Mouse (Mus musculus): ENCODE results near the gene Mtm1. TPM values are rescaled to one million over a fixed set of nuclear protein-coding genes. Genes with fewer than 3 reads are reported as not detected.
A peak's percentile ranks its signal among the peaks of the same experiment; 100 is the strongest.

Mtm1 gene
- polyA plus RNA-seq, 1 experiment from 2014 or later, result 4.4 TPM

DNA sequence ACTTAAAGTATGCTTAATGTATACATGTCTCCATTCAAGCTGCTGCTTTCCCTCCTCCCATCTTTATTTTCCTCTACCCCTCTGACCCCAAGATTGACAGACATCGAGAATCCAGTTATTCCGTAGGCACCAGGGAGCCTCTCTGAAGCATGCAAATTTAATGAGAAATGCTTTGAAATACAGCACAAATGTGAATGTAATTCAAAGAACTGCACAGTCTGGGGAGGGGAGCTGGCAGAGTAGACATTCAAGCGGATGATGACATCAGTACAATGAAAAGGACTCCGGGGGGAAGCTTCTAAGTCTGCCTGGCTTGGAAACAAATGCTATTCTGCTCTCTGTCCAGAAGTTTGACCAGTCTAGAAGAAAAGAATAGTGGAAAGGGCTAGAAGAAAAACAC, 2.3 kb downstream of the Mtm1 start:
- Histone ChIP-seq H3K36me3 (ENCODE audit: insufficient read depth) (no peaks in the 10 kb centered on the region), H3K27ac (ENCODE audit: low read depth) (no peak overlapping the region), H3K4me3 (ENCODE audit: low read depth, low read length) (no peak overlapping the region), H3K27me3 (ENCODE audit: insufficient read depth, low read length) (no peaks in the 10 kb centered on the region), H3K9me3 (ENCODE audit: low read depth, low read length) (no peaks in the 10 kb centered on the region), H3K4me1 (ENCODE audit: insufficient read depth) (no peaks in the 10 kb centered on the region), H3K4me2 (no peak overlapping the region), H3K9ac (no peak overlapping the region)
- no peak for TF ChIP-seq CTCF (IDR thresholded peaks at IDR 0.05; ENCODE audit: low read depth)
- WGBS, result 79% methylated on average over 4 of the region's 4 CpGs
- DNase-seq (no peak), ATAC-seq (ENCODE audit: insufficient read depth) (no peak)

DNA sequence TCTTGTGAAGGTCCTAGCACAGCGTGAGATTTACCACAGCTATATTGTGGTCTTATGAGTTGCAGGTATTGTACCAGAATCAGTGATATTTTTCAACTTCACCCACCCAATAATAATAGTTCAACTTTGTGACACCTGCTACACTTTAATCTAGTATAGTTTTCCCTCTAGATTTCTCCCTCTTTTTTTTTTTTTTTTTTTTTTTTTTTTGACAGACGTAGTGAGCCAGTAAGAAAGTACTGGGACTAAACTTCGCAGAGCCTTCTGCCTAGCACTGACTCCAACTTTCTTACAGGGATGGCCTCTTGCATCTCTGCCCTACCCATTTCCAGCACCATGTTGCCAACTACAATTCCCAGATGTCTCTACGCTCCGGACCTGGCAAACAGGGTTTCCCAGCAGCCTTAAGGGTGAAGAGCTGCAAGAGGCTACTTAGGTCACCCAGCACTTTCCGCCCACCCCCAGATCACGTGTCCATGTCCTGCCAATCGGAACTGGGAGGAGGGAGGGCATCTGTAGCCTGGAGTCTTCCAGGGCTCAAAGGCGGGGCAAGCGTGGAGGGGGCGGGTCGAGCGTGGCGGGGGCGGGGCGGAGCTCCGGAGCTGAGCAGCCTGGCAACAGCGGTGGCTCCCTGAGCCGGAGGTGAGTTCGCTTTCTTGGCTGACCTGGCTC, 4.0 kb downstream of the Mtm1 start:
- H3K4me2 ChIP-seq, result peak overlapping the region; percentile 70
- H3K27me3 ChIP-seq (ENCODE audit: insufficient read depth, low read length), result no peaks in the 10 kb centered on the region
- H3K4me3 ChIP-seq (ENCODE audit: low read depth, low read length), result peak overlapping the region; percentile 46
- H3K4me1 ChIP-seq (ENCODE audit: insufficient read depth), result no peaks in the 10 kb centered on the region
- peak; percentile 99 for ATAC-seq (ENCODE audit: insufficient read depth)
- peak overlapping the region; percentile 41; the same call in 1 of the 2 replicates for H3K9ac ChIP-seq
- DNase-seq, result peak; percentile 87
- TF ChIP-seq CTCF (IDR thresholded peaks at IDR 0.05; ENCODE audit: low read depth), result no peak
- 17% methylated on average over 19 of the region's 20 CpGs for WGBS
- no peak overlapping the region for H3K27ac ChIP-seq (ENCODE audit: low read depth)
- H3K36me3 ChIP-seq (ENCODE audit: insufficient read depth), result no peaks in the 10 kb centered on the region
- H3K9me3 ChIP-seq (ENCODE audit: low read depth, low read length), result no peaks in the 10 kb centered on the region

DNA sequence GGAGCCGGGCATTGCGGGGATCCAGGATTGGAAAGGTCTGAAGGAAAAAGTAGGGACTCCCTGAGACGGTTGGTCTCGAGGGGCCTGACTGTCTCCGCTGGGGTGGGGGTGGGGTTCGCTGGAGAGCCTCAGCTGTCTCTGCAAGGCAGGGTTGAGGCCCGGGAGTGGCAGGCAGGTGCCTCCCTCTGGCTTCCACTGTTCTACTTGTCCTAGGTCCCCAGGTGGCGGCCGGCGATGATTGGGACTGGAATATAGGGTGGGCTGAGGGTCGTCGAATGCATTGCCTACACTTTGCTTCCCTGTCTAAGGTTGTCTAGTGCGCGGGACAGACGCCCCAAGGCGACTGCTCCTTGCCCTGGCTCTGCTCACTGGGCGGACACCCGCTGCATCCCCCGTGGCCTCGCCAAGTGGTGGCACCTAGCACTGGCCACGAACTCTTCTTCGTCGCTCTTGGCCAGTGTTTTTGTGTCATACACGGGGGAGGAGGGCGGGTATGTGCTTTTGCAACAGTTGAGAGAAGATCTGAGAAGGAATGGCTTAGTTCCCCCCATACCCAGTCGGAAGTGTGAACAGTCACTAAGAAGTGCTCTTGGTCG, 4.6 kb downstream of the Mtm1 start:
- H3K4me3 ChIP-seq (ENCODE audit: low read depth, low read length), result peak overlapping the region; percentile 46
- ATAC-seq (ENCODE audit: insufficient read depth) (peak; percentile 85), DNase-seq (peak; percentile 4)
- H3K27ac ChIP-seq (ENCODE audit: low read depth), result no peak overlapping the region
- peak overlapping the region; percentile 70 for H3K4me2 ChIP-seq
- TF ChIP-seq CTCF (IDR thresholded peaks at IDR 0.05; ENCODE audit: low read depth), result no peak
- H3K4me1 ChIP-seq (ENCODE audit: insufficient read depth), result no peaks in the 10 kb centered on the region
- peak overlapping the region; percentile 41; the same call in 1 of the 2 replicates for H3K9ac ChIP-seq
- H3K36me3 ChIP-seq (ENCODE audit: insufficient read depth), result no peaks in the 10 kb centered on the region
- WGBS, result 15% methylated on average over 26 of the region's 27 CpGs
- no peaks in the 10 kb centered on the region for H3K9me3 ChIP-seq (ENCODE audit: low read depth, low read length)
- no peaks in the 10 kb centered on the region for H3K27me3 ChIP-seq (ENCODE audit: insufficient read depth, low read length)

DNA sequence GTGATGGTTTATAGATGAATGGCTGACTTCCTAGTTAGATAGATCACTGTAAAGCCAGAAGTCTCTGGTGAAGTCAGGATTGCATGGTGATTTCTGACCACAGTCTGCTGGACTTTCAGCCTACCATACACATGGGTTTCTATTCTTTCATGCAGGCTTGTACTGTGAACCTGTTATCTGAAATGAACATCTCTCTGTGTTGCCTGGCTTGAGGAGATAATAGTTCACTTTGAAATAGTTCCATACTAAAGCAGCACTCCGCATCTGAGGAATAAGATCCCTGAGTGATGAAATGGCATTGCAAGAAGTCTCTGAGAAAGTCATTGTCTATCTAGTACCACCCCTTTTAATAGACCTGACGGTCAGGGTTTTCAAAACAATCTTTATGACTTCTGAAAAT, 6.3 kb downstream of the Mtm1 start:
- H3K27ac ChIP-seq (ENCODE audit: low read depth), result no peak overlapping the region
- WGBS, result 70% methylated on average over 2 of the region's 2 CpGs
- no peaks in the 10 kb centered on the region for H3K36me3 ChIP-seq (ENCODE audit: insufficient read depth)
- H3K4me2 ChIP-seq, result no peak overlapping the region
- H3K4me3 ChIP-seq (ENCODE audit: low read depth, low read length), result no peak overlapping the region
- no peaks in the 10 kb centered on the region for H3K27me3 ChIP-seq (ENCODE audit: insufficient read depth, low read length)
- no peaks in the 10 kb centered on the region for H3K4me1 ChIP-seq (ENCODE audit: insufficient read depth)
- no peak for TF ChIP-seq CTCF (IDR thresholded peaks at IDR 0.05; ENCODE audit: low read depth)
- ATAC-seq (ENCODE audit: insufficient read depth) (no peak), DNase-seq (no peak)
- no peak overlapping the region for H3K9ac ChIP-seq
- H3K9me3 ChIP-seq (ENCODE audit: low read depth, low read length), result no peaks in the 10 kb centered on the region

DNA sequence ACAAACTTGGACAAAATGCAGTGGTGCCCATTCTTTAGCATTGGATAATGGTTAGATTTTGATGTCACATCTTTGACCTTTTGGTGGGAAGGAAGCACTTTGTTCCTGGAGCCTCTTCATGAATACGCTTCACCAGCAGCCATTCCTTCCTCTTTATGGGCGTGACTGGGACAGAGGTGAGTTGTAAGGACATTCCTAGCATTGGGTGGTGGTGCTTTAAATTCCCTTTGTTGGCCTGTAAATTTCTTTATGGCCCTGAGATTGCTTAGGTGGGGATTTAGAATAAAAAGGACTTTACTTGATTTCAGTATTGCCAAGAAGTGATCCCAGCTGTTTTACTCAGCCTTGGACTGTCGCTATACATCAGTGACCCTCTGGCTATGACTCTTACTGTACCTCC, 8.3 kb downstream of the Mtm1 start:
- DNase-seq, result no peak
- Histone ChIP-seq H3K4me1 (ENCODE audit: insufficient read depth) (no peaks in the 10 kb centered on the region), H3K27ac (ENCODE audit: low read depth) (no peak overlapping the region), H3K9ac (no peak overlapping the region), H3K4me2 (no peak overlapping the region), H3K9me3 (ENCODE audit: low read depth, low read length) (no peaks in the 10 kb centered on the region), H3K36me3 (ENCODE audit: insufficient read depth) (no peaks in the 10 kb centered on the region), H3K27me3 (ENCODE audit: insufficient read depth, low read length) (no peaks in the 10 kb centered on the region), H3K4me3 (ENCODE audit: low read depth, low read length) (no peak overlapping the region)
- WGBS, result 68% methylated on average over 3 of the region's 3 CpGs
- no peak for ATAC-seq (ENCODE audit: insufficient read depth)
- no peak for TF ChIP-seq CTCF (IDR thresholded peaks at IDR 0.05; ENCODE audit: low read depth)

DNA sequence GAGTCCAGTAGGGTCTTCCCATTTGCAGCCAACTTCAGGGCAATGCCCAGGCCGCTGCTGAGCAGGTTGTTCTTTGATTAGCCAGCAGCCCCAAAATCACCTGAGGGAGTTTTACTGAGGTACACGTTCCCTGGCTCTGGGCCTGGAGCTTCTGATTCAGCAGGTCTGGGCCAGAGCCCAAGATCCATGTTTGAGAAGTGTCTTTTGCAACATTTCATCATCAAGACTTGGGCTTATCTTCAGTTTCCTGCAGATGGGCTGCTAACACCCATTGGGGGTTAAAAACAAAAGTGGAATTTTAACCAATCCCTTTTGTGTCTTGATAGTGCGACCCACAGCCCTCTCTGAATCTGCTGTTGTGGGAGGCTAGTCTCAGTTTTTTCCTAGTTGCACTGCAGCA, 10.3 kb downstream of the Mtm1 start:
- WGBS, result 53% methylated on average over 3 of the region's 3 CpGs
- no peak overlapping the region for H3K9ac ChIP-seq
- H3K27ac ChIP-seq (ENCODE audit: low read depth), result no peak overlapping the region
- H3K4me1 ChIP-seq (ENCODE audit: insufficient read depth), result no peaks in the 10 kb centered on the region
- H3K27me3 ChIP-seq (ENCODE audit: insufficient read depth, low read length), result no peaks in the 10 kb centered on the region
- H3K9me3 ChIP-seq (ENCODE audit: low read depth, low read length), result no peaks in the 10 kb centered on the region
- TF ChIP-seq CTCF (IDR thresholded peaks at IDR 0.05; ENCODE audit: low read depth), result no peak
- DNase-seq (no peak), ATAC-seq (ENCODE audit: insufficient read depth) (no peak)
- no peak overlapping the region for H3K4me3 ChIP-seq (ENCODE audit: low read depth, low read length)
- H3K4me2 ChIP-seq, result no peak overlapping the region
- no peaks in the 10 kb centered on the region for H3K36me3 ChIP-seq (ENCODE audit: insufficient read depth)

DNA sequence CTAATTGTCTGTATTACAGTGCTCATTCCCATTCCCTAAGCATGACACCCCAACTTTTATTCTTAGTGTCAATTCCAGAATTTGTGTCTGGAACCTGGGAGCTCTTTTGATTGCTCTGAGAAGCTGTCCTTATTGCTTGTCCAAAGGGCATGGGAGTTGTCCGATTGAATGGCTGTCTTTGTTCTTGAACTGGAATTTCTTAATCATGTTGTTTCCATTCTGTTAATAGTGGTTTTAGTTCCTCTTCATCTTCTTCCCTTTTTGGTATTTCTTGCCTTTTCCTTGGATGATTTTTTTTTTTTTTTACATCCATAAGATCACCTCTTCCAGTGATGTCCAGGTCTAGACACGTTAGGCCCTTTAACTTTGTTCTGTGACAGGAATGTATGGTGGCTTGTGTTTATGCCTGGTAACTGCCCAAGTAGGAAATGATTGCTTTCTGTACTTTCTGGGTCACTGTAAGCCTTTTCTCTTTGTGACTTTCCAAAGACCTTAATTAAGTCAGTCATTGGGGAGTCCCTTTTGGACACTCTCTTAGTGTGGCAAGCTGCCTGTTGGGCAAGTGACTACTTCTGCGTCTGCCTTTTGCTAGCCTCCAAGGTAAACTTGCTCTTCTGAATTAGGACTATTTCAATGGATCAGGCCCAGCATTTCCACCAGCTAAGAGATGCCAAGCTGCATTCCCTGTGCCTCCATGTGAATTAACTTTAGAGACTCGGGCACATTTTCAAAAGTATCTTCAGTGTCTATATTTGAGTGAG, 12.3 kb downstream of the Mtm1 start:
- DNase-seq, result no peak
- no peak overlapping the region for H3K4me3 ChIP-seq (ENCODE audit: low read depth, low read length)
- TF ChIP-seq CTCF (IDR thresholded peaks at IDR 0.05; ENCODE audit: low read depth), result no peak
- no peaks in the 10 kb centered on the region for H3K27me3 ChIP-seq (ENCODE audit: insufficient read depth, low read length)
- H3K9ac ChIP-seq, result no peak overlapping the region
- H3K36me3 ChIP-seq (ENCODE audit: insufficient read depth), result no peaks in the 10 kb centered on the region
- no peaks in the 10 kb centered on the region for H3K9me3 ChIP-seq (ENCODE audit: low read depth, low read length)
- no peak for ATAC-seq (ENCODE audit: insufficient read depth)
- WGBS, result 82% methylated on average over 4 of the region's 4 CpGs
- no peak overlapping the region for H3K27ac ChIP-seq (ENCODE audit: low read depth)
- H3K4me1 ChIP-seq (ENCODE audit: insufficient read depth), result no peaks in the 10 kb centered on the region
- no peak overlapping the region for H3K4me2 ChIP-seq

Data from lung, embryonic 14.5 days (tissue).